Mouse (Mus musculus) kidney, adult 11 months (tissue): ENCODE results near the gene Glcci1.
A peak's percentile ranks its signal among the peaks of the same experiment; 100 is the strongest.
"Not testable (repeated sequence)": the region's sequence is repeated elsewhere in the genome, so short reads cannot be mapped to it uniquely, and the experiment has no call there.

Experiments
- DNase-seq: peaks from one replicate; pipeline ENCODE4 v3.0.0; 2022

Gene Glcci1

DNA sequence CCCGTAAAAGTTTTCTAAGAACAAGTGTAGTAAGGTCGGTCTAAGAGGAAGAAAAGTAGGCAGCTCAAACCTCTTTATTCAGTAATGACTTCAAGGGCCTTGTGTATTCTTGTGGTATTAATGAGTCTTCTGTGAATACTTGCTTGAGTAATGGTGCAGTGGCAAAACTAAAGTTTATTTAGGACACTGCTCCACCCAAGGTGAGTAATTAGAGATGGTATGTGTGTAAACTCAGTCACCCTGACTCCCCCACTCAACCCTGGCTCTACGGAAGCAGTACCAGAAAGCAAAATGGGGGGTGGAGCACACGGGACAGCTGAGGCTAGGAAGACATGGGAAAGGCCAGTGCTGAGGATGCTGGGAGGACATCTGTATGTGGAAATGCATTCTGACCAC is 13.6 kb upstream of the Glcci1 start:
- no peak for DNase-seq

DNA sequence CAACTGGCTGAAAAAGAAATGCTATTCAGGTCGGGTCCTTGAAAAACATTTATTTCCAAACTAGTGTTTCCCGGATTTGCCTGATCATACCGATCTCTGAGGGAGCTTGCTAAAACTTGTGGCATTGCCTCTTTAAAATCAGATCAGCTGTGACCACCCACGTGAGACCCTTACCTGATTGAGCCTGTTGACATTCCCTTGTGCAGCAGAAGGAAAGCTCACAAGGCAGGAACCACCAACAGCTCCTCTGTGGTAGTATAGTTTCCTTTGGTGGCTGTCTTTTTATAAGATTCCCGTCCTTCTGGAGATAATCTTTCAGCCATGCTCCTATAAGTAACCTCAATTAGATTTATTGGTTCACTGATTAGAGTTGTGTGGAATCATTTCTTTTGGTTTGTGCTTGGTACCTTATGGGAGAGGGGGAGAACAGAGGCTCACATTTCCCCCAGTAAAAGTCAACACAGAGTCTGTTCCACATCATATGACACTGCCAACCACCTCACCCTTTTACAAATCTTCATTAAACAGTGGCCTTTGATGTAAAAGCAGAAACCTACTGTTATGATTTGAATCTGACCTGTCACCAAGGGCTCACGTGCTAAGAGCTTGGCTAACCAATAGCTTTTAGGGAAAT is 12.0 kb upstream of the Glcci1 start:
- DNase-seq = no peak

DNA sequence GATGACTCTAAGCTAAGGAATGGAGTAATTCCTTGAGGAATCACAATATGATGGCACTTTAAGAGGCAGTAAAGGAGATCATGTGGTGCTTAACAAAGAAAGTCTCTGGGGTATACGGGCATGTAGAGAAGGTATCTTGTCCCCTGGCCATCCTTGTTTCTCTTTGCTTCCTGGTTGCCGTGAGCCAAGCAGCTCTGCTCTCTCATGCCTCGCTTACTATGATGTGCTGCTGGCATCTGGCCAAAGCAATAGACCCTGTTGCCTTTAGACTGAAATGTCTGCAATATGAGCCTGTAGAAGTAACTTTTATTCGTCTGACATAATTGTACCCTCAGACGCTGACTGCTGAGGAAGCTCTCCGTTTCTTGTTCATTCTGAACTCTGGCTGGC is 11.5 kb upstream of the Glcci1 start:
- no peak for DNase-seq

DNA sequence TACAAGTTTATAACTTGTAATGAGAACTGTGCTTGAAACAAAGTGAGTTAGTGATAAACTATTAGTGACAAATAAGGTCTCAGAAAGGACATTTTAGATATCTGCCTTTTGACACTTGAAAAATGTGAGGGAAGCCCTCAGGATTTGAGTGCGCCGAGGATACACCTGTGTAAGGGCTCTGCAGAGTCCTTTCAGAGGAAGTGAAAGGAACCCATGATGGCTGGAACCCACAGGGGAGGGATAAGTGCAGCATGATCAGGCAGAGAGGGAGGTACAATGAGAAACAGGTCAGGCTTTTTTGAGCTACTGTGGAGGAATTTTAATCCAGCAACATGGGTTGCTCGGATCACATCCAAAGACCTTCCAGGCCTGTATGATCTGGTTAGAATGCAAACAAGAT is 10.4 kb upstream of the Glcci1 start:
- DNase-seq = no peak

DNA sequence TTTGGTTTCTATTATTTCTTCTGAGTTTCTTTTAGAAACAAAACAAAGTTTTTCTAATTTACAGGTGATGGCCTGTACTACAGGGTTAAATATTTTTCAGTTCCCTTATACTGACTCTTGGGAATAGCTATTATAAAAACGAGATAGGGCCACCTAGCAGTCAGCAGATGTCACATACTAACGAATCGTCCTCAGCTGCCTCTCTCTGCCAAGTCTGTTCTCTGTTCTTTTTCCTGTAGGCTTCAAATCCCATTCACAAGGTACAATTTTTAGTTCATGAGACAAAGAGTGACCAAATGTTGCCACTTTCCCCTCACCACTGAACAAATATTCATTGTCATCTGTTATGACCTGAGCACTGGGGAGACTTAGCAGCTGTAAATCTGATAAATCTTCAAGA is 5.4 kb upstream of the Glcci1 start:
- no peak for DNase-seq

DNA sequence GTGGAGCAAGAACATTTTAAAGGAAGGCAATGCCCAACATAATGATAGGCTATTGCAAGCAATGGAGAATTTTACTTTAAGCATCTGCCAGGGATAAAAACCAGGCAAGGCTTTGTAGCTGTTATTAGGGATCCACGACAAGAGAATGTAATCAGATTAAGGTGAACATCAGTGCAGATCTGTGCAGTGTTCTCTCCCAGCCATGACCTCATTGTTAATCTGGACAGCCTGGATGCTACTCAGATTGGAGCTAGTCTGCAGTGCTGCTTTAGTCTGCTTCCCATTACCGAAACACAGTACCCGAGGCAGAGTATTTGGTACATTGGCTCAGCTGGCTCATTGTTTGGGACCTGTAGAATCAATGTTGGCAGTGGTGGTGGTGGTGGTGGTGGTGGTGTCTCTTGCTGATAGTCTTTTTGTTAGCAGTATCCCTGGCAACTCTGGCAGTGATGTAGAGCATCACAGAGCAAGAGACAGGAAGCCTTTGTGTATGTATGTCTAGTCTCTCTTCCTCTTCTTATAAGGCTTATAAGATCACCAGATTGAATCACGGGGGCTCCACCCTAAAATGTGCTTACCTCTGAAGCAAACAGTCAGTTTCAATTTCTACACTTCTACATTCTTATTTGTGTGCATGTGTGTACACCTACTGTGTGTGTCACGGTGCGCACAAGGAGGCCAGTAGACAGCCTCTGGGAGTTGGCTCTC is 4.7 kb upstream of the Glcci1 start:
- DNase-seq = no peak

DNA sequence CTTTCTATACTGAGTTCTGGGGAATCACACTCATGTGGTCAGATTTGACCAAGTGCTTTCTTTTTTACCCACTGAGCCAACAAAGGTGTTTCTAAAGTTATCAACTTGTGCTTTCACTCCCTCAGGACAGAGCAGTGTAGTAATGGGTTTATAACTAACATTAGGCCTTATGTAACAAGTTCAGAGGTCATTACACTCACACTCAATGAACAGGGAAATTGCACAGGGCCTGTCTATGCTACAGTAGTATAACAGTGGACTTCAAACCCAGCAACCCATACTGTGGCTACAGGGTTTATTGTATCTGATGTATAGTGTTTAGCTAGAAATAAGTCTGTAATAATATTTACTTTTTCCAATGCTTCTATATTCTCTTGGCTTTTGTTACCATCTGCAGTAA is 2.8 kb upstream of the Glcci1 start:
- no peak for DNase-seq

DNA sequence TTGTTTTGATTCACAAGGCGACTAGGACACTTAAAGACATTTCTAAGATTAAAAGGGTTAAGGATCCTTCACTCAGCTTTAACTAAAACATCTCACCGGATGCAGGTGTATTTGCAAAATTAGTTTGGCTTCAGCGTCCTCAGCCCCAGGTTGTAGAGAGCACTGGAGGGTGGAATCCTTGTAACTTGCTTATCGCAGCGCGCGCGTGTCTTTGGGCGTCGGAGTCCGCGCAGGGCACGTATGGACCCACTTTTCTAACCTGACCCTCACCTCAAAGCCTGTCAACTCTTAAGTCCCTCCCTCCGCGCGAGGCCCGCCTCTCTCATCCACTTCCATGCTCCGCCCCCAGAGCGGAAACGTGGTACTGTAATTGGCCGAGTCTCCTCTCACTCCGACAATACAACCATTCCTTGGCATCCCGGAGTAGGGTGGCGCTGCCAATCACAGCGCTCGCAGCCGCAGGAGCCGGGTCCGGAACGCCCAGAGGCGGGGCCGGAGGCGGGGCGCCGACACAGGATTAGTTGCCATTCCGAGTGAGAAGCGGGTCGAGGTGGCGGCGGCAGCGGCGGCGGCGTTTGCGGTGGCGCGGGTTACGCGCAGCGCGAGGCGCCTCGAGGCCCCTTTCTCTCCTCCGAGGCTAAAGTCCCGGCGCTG is 390 bp upstream of the Glcci1 start:
- peak; percentile 99 for DNase-seq

DNA sequence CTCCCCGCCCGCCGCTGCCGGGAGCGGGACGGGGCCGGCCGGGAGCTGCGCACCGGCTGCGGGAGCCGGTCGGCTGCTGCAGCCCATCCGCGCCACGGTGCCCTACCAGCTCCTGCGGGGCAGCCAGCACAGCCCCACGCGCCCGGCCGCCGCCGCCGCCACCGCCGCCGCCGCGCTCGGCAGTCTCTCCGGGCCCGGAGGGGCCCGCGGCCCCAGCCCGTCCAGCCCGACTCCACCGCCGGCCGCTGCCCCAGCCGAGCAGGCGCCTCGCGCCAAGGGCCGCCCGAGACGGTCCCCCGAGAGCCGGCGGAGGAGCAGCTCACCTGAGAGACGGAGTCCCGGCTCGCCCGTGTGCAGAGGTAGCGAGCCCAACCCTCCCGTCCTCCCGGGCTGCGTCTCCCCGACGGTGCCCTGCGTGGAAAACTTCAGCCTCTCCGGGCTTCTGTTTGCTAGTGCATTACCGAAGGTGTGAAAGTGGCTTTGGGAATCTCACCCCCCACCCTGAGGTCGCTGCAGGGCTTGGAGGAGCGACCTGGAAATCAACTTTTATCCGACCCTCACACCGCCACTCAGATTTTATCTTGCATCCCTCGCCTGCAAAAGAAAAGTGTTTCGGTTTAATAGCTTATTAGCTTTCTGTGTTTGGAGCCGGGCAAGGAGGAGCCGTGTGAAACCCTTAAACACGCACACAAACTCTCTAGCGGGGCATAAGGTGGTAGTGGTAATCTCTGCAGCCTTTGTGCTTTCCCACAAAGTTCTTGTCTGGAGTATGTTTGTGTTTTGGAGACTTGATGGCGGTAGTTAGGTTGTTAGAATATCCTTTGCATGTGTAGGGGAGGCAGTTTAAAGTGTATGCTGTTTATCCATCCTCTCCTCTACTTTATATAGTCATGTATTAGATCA is 812 bp downstream of the Glcci1 start:
- peak; percentile 42 for DNase-seq

DNA sequence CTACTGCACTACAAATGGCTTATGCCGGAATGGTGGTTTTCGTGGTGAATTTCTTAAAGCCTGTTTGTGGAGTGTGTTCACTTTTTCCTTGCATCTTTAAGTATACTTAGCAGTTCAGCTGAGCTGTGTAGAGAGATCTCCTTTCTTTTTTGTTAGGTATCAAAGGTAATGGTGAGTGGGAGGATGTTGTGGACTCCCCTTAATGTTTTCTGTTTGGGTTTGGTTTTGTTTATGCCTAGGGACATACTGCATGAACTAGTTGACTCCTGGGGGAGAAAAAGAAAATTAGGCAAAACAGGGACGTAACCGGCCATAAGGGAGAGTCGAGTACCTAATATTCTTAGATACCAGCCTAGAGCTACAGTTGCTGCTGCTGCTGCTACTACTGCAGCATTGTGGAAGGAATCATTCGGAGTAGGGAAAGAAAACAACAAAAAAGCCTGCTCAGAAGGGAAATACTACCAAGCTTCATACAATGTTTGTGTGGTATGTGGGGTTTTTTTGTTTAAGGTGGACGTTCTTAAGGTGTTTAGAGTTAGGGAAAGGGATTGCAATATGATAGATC is 1.5 kb downstream of the Glcci1 start:
- no peak for DNase-seq

DNA sequence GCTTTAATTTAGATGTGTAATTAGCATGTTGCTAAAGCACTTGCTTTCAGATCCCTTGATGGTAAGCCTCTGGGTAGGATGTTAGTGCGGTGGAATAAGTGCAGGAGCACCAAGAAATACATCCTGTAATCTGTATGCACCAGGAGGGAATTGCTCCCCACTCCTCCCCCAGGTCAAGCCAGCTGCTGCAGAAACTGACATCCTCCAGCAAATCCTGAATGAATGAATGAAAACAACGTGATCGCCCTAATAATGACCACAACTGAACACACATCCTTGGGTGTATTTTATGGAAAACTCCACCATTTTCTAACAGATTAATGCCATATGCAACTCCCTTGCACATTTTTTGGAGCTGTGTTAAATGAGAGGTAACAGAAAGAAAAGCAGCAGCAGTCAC is 2.0 kb downstream of the Glcci1 start:
- no peak for DNase-seq

DNA sequence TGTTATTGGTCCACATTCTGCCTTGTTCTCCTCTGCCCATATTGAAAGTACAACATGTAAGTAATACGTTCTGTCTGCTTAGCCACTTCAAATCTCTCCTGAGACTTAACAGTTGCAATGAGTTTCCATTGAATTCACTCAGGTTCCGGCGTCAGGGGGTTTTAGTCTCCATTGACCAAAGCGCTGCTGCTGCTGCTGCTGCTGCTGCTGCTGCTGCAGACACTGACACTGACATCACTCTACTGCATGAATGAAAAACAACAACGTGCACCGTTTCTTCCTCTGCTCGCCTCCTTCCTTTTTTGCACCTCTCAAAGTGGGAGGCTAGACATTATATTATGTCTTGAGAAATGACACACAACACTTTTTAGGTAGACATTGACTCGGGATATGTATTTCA is 3.0 kb downstream of the Glcci1 start:
- no peak for DNase-seq

DNA sequence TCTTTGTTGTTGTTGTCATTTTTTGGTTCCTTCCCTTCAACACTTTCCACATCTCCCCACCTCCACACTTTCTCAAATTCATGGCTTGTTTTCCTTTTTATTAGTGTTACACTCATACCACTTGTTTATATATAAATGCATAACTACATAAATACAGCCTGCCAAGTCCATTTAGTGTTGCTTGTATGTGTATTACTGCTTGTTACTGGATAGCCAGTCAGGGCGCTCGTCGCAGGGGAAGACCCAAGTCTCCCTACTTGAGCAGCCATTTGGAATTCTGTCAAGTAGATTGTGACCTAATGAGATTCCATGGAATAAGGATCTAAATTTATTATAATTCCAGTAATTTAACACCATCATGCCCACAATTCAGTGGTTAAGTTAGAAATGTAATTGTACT is 10.3 kb downstream of the Glcci1 start:
- no peak for DNase-seq

DNA sequence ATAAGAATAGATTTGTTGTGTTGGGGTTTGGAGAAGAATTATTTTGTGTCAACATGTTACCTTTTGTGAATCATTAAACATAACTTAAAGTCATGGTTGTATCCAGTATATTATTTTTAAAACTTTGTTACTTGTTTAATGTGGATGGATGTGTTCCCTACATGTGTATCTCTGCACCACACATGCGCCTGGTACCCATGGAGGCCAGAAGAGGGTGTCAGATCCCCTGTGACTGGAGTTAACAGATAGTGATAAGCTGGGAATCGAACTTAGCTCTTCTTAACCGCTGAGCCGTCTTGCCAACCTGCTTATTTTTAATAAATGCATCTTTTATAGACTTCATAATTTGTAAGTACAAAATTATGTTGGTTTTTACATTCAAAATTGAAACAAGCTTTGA is 11.8 kb downstream of the Glcci1 start:
- DNase-seq = no peak

DNA sequence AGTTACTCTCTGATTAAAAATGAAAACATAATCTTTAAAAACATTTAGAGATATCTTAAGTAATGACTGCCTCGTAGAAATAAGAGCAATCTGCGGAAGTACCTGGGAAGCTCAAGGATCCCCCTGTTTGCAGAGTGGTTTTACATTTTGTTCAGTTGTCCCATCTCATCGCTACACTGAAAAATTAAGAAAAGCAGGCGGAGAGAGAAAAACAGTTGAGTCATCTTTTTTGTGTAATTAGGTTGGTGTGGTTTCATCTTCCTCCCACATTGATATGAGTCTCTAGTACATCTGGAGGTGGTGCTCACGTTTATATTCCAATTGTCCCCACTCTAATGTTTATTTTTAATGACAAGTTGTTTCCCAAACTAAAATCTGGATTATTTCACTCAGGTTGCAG is 15.3 kb downstream of the Glcci1 start:
- DNase-seq = no peak

DNA sequence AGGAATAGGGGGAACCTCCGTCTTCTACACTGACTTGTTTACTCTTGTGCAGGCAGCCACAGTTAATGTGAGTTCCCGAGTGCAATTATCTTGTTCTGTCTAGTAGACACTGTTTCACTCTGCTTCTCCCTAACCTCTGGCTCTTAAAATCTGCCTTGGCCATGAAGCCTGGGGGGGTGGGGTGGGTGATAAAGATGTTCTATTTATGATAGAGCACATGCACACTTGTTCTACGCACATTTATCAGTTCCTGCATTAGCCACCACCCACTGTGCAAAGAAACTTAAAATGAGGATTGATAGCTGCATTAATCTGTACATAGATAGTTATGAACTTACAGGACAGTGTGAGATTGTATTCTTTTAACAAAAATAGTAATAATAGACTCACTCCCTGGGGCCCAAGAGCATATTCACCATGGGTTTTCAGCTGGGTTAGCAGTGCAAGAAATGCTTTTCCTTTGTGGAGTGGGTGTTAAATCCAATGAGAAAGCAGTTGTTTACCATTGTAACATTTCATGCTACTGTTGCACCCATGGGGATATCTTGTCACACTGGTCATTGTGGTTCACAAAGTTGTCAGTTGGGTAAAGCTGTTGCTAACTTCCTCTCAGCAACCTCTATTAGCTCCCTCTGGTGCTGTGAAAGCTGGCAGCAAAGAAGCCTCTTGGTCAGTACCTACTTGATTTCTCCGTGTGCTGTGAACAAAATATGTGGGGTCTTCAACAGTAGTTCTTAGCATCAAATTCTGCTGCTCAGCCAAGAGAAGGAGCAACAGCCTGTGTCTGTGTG is 21.9 kb downstream of the Glcci1 start:
- DNase-seq = no peak

DNA sequence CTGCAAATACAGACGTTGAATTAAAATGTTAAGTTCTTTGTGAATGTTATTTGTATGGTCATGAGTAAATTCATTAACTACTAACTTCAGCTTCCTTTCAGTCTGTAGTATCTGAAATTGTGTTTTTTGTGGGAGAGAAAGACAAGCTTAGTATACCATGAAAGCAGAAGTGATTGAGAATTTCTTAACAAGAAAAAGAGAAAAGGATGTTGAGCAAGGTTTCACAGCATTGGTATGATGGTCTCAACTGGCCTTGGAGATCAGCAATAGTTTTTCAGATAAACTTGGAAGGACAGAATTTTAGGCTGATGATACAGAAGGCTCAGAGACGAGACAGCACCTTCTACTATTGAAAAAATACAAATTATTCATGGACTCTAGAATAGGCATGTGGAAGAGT is 27.5 kb downstream of the Glcci1 start:
- DNase-seq = no peak

DNA sequence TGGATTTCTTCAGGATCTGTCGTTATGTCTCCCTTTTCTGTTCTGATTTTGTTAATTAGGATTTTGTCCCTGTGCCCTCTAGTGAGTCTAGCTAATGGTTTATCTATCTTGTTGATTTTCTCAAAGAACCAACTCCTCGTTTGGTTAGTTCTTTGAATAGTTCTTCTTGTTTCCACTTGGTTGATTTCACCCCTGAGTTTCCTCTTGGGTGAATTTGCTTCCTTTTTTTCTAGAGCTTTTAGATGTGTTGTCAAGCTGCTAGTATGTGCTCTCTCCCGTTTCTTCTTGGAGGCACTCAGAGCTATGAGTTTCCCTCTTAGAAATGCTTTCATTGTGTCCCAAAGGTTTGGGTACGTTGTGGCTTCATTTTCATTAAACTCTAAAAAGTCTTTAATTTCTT is 32.1 kb downstream of the Glcci1 start:
- not testable (repeated sequence) for DNase-seq

DNA sequence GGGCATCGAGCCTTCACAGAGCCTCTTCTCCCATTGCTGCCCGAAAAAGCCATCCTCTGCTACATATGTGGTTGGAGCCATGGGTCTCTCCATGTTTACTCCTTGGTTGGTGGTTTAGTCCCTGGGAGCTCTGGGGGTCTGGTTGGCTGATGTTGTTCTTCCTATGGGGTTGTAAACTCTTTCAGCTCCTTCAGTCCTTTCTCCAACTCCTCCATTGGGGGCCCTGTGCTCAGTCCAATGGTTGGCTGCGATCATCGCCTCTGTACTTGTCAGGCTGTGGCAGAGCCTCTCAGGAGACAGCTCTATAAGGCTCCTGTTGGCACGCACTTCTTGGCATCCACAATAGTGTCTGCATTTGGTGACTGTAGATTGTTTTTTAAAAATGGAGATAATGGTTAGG is 35.4 kb downstream of the Glcci1 start:
- DNase-seq = no peak

DNA sequence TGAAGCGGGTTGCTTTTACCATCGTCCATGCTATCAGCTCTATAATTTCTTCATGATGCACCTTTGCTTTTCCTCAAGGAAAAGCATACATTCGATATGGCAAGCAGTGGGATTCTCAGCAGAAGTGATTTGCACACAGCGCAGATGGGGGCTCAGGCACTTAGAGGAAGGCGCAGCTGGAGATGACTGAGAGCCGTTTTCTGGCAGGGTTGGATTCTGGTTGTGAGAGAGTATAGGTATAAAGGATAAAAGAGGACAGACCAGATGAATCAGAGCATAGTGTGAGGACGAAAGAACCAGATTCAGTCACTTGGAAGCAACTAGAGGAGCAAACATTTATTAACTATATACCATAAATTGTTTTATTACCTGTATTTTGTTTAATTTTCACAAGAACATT is 36.4 kb downstream of the Glcci1 start:
- no peak for DNase-seq

DNA sequence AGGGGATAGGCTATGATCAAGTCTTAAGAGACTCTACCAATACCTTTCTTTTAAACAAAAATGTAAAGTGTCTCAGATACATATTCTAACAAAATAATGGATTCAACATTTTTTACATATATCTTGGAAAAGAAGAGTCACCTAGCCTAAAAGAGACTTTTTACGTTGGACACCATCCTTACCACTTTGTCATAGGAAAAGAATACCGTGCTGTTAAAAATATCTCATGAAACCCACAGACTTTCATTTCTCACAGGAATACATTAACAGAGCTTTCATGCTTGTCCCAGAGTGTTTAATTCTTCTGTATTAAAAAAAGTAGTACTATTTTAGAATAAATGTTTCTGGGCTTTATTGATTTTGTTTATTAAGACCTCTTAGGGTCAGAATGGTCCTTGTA is 41.8 kb downstream of the Glcci1 start:
- no peak for DNase-seq

DNA sequence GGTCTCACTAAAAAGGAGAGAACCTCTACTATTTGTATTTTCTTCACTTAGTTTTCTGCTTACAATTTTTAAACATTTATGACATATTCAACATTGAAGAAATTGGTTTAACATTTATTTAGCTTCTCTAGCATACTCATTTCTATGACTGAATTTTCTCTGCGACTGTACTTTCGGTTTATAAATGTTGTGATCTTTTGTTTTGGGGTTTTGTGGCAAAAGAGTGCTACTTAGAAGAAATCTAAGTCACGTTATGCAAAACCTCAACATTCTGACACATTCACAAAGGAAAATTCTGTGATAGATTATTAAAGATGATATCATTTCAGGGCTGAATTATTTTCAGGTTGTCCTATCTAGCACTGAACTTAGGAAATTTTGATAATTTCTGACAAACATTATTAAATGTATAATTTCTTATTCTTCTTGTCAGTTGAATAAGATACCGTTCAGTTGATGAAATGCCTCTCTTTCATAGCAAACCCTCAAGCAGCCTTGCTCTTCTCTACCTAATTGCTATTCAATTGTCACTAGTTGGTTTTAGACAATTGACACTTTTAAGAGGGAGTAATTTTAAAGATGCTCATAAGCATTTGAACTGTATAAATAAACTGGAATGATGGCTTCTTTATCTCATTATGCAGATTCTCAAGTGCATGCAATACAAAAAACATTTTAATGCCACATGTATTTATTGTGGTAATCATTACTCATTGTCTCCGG is 47.6 kb downstream of the Glcci1 start:
- DNase-seq = no peak
